Mouse (Mus musculus) small intestine, adult 2 months (tissue): ENCODE measurements around the gene Asna1.
A peak's percentile ranks its signal among the peaks of the same experiment; 100 is the strongest.

Experiments used
- CTCF ChIP-seq: fragments of 200-500 bp; IDR thresholded peaks from 2 replicates; pipeline ENCODE4 v1.5.1; 2012; ENCODE audit warnings: low read depth, mild to moderate bottlenecking, control low read depth, inconsistent platforms, low read length, moderate library complexity, mixed read lengths; ENCODE audit not compliant: insufficient replicate concordance, insufficient read length; ENCODE audit errors: extremely low read depth
- POLR2A ChIP-seq: fragments of 200-500 bp; IDR thresholded peaks from 2 replicates; pipeline ENCODE4 v1.6.1; 2012; ENCODE audit warnings: low read depth, mild to moderate bottlenecking, control low read depth, inconsistent platforms, low read length, moderate library complexity

DNA sequence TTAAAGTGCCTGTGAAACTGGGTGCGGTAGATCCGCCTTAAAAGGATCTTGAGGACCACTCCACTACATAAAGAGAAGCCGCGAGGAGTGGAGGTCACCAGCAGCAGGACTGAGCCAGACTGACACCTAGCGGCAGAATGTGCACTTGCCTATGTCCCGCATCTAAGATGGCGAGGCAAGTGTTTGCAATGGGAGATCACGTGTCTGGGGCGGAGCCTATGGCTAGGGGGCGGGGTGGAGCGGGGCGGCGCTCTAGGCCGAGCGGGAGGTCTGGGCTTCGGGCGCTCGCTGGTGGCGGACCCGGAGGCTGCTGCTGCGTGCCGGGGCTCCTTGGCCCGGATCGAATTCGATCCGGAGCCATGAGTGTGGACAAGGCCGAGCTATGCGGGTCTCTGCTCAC lies 34.7 kb downstream of the Asna1 start, which contains the start of gene Hook2:
- TF ChIP-seq POLR2A (peak; percentile 84), CTCF (peak; percentile 90)
